Comparison of ENCODE assay signal across 26 mouse cellular contexts in genomic region chr9:36999393-36999792, GRCm38 (mm10).
"Had no signal": no experiment of that assay in that cellular context is flagged by ENCODE, and none has a peak within 500 bp of the region (broad histone marks: within the 10 kb centered on the region; RNA-seq: fewer than 3 reads in every experiment).

No protein-coding gene starts in this region.

- H3K4me1 ChIP-seq: heart, embryonic 15.5 days; intestine, embryonic 15.5 days; liver, embryonic 13.5 days; liver, embryonic 15.5 days had no signal

- H3K27ac ChIP-seq: heart, adult 2 months; heart, embryonic 13.5 days; heart, embryonic 15.5 days; hindbrain, embryonic 13.5 days; hindbrain, embryonic 15.5 days; intestine, embryonic 15.5 days; layer of hippocampus, adult 2 months; limb, embryonic 10.5 days; limb, embryonic 12.5 days; liver, embryonic 13.5 days; liver, embryonic 15.5 days had no signal

- H3K9ac ChIP-seq: heart, embryonic 13.5 days; heart, embryonic 15.5 days; hindbrain, embryonic 13.5 days; hindbrain, embryonic 15.5 days; intestine, embryonic 15.5 days; limb, embryonic 12.5 days; liver, embryonic 13.5 days; liver, embryonic 15.5 days had no signal

- DNase-seq: gastrocnemius, postnatal 14 days; gastrocnemius, postnatal 36 days; heart, adult 11 months; heart, adult 2 months; heart, postnatal 14 days; heart, postnatal 36 days; kidney, adult 18-20 months; kidney, adult 8-10 months; kidney, postnatal 10 days; kidney, postnatal 25 days; kidney, postnatal 4 days; liver; liver, embryonic 13.5 days had no signal

- H3K9me3 ChIP-seq: heart, embryonic 13.5 days; heart, embryonic 15.5 days; hindbrain, embryonic 13.5 days; hindbrain, embryonic 15.5 days; intestine, embryonic 15.5 days; limb, embryonic 10.5 days; limb, embryonic 12.5 days; liver, embryonic 13.5 days; liver, embryonic 15.5 days had no signal

- H3K27me3 ChIP-seq: heart, embryonic 15.5 days; hindbrain, embryonic 13.5 days; hindbrain, embryonic 15.5 days; intestine, embryonic 15.5 days; liver, embryonic 13.5 days; liver, embryonic 15.5 days had no signal

- ATAC-seq: inflammation-experienced regulatory T-cells, adult 6 months; intestine, embryonic 15.5 days; intestine, postnatal 0 days had no signal

- H3K4me3 ChIP-seq: heart, adult 2 months; heart, embryonic 13.5 days; heart, embryonic 15.5 days; hindbrain, embryonic 13.5 days; hindbrain, embryonic 15.5 days; intestine, embryonic 15.5 days; layer of hippocampus, adult 2 months; limb, embryonic 10.5 days; limb, embryonic 12.5 days; liver, embryonic 13.5 days; liver, embryonic 15.5 days had no signal

- H3K4me2 ChIP-seq: heart, embryonic 11.5 days; heart, embryonic 13.5 days; heart, embryonic 15.5 days; hindbrain, embryonic 13.5 days; hindbrain, embryonic 15.5 days; intestine, embryonic 15.5 days; limb, embryonic 12.5 days; liver, embryonic 11.5 days; liver, embryonic 13.5 days; liver, embryonic 15.5 days had no signal

- H3K36me3 ChIP-seq: heart, embryonic 13.5 days; heart, embryonic 15.5 days; hindbrain, embryonic 13.5 days; hindbrain, embryonic 15.5 days; intestine, embryonic 15.5 days; limb, embryonic 10.5 days; limb, embryonic 12.5 days; liver, embryonic 13.5 days; liver, embryonic 15.5 days had no signal
